Mouse (Mus musculus): Measurements from ENCODE around the gene She. TPM values are rescaled to one million over a fixed set of nuclear protein-coding genes. Genes with fewer than 3 reads are reported as not detected.

She gene
- 11.7 TPM for polyA plus RNA-seq (2014; fragmentation: Illumina TruSeq; extraction: RNeasy Lipid Tissue Mini Kit (QIAGEN cat#74804); ENCODE audit: insufficient read depth, low read depth, low replicate concordance)

DNA sequence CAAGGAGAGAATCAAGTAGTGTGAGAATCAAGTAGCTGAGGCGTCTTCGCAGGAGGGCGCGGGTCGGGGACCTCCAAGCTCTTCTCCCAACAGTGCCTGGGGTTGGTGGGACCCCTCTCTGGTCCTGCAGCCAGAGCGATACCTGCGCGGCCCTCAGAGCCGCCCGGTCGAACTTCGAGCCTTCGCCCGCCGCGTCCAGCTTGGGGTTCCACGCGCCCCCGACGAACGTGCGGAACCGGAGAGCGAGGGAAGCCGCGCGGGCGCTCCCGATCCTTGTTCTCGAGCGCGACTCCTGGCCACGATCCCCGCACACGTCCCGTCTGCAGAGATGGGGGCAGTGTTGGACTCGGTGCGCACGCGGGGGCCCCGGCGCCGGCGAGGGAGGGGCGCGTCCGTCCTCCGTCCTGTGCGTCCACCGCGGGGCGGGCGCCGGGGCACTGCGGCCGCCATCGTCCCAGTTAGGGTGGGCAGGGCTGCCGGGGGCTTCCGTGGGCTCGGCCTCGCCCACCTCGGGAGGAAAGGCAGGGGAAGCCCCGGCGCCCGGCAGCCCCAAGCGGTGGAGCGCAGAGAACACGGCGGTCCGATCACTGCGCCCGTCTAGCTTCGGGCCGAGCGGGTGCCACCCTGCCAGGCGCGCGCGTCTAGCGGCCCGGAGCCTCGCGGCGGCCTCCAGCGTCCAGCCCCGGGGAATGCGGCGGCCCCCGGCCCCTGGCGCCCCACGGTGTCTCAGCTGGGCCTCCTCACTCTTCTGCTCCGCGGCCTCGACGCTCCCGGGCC, at the start of gene She:
She (plus strand) TSS at position 556 of the 777 bp plus-strand sequence.

Other genes with a start within 250 kb of the She start
- gene Adar, start 116.3 kb upstream of the She start, polyA plus RNA-seq (2014; fragmentation: Illumina TruSeq; extraction: RNeasy Lipid Tissue Mini Kit (QIAGEN cat#74804); ENCODE audit: insufficient read depth, low read depth, low replicate concordance), result 13.7 TPM
- gene Chrnb2, start 66.7 kb upstream of the She start, polyA plus RNA-seq (2014; fragmentation: Illumina TruSeq; extraction: RNeasy Lipid Tissue Mini Kit (QIAGEN cat#74804); ENCODE audit: insufficient read depth, low read depth, low replicate concordance), result 0.24 TPM
- gene Ube2q1, start 57.8 kb upstream of the She start, polyA plus RNA-seq (2014; fragmentation: Illumina TruSeq; extraction: RNeasy Lipid Tissue Mini Kit (QIAGEN cat#74804); ENCODE audit: insufficient read depth, low read depth, low replicate concordance), result 61.0 TPM
- 9.3 TPM for gene Il6ra, start 81.8 kb downstream of the She start, polyA plus RNA-seq (2014; fragmentation: Illumina TruSeq; extraction: RNeasy Lipid Tissue Mini Kit (QIAGEN cat#74804); ENCODE audit: insufficient read depth, low read depth, low replicate concordance)
- 9.1 TPM for gene Atp8b2, start 132.1 kb downstream of the She start, polyA plus RNA-seq (2014; fragmentation: Illumina TruSeq; extraction: RNeasy Lipid Tissue Mini Kit (QIAGEN cat#74804); ENCODE audit: insufficient read depth, low read depth, low replicate concordance)
- gene Hax1, start 167.4 kb downstream of the She start, polyA plus RNA-seq (2014; fragmentation: Illumina TruSeq; extraction: RNeasy Lipid Tissue Mini Kit (QIAGEN cat#74804); ENCODE audit: insufficient read depth, low read depth, low replicate concordance), result 68.6 TPM
- 91.0 TPM for gene 4933434E20Rik, start 220.3 kb downstream of the She start, polyA plus RNA-seq (2014; fragmentation: Illumina TruSeq; extraction: RNeasy Lipid Tissue Mini Kit (QIAGEN cat#74804); ENCODE audit: insufficient read depth, low read depth, low replicate concordance)
- 27.3 TPM for gene Ubap2l, start 221.3 kb downstream of the She start, polyA plus RNA-seq (2014; fragmentation: Illumina TruSeq; extraction: RNeasy Lipid Tissue Mini Kit (QIAGEN cat#74804); ENCODE audit: insufficient read depth, low read depth, low replicate concordance)
- 250 TPM for gene Tpm3, start 241.3 kb downstream of the She start, polyA plus RNA-seq (2014; fragmentation: Illumina TruSeq; extraction: RNeasy Lipid Tissue Mini Kit (QIAGEN cat#74804); ENCODE audit: insufficient read depth, low read depth, low replicate concordance)